Mouse (Mus musculus) cerebellum, postnatal 25 days (tissue): Measurements from ENCODE around the gene Alox12b.

Experiments
- DNase-seq, 2 experiments: peaks; one replicate each; pipeline ENCODE4 v3.0.0; 2021; ENCODE audit warnings: mixed read lengths in 2 of 2

Alox12b gene

GRCm38 (mm10) chr11:69156800-69157199 is at the start of gene Alox12b:
Gene Alox12b (plus strand): TSS chr11:69156989.
- DNase-seq, result no peak

GRCm38 (mm10) chr11:69107676-69108075 is 49.1 kb upstream of the Alox12b start:
- DNase-seq, result peak in 1 of 2 experiments; percentile 22

- no peak for DNase-seq
Measured at GRCm38 (mm10) chr11:69108223-69108622, 48.6 kb upstream of the Alox12b start.

- DNase-seq, result peak; percentile 24 to 28
Measured at GRCm38 (mm10) chr11:69109032-69109900, 47.5 kb upstream of the Alox12b start.

GRCm38 (mm10) chr11:69110319-69111046 is 46.3 kb upstream of the Alox12b start:
- DNase-seq, result peak; percentile 97 to 98

- no peak for DNase-seq
Measured at GRCm38 (mm10) chr11:69111051-69111810, 45.6 kb upstream of the Alox12b start.

GRCm38 (mm10) chr11:69111865-69112264 is 44.9 kb upstream of the Alox12b start:
- no peak for DNase-seq

GRCm38 (mm10) chr11:69114018-69114417 is 42.8 kb upstream of the Alox12b start:
- no peak for DNase-seq

- no peak for DNase-seq
Measured at GRCm38 (mm10) chr11:69114621-69115020, 42.2 kb upstream of the Alox12b start.

- DNase-seq, result peak; percentile 14
Measured at GRCm38 (mm10) chr11:69116843-69117242, 39.9 kb upstream of the Alox12b start.

- peak; percentile 82 to 83 for DNase-seq
Measured at GRCm38 (mm10) chr11:69117737-69118695, 38.8 kb upstream of the Alox12b start.

GRCm38 (mm10) chr11:69118765-69119164 is 38.0 kb upstream of the Alox12b start:
- DNase-seq, result peak; percentile 87 to 92

GRCm38 (mm10) chr11:69119446-69120155 is 37.2 kb upstream of the Alox12b start:
- DNase-seq, result no peak

- peak; percentile 25 to 46 for DNase-seq
Measured at GRCm38 (mm10) chr11:69120221-69121000, 36.4 kb upstream of the Alox12b start, which contains the start of gene Hes7. Gene Hes7 (plus strand): TSS chr11:69120404.

- peak; percentile 51 to 58 for DNase-seq
Measured at GRCm38 (mm10) chr11:69121001-69121740, 35.6 kb upstream of the Alox12b start.

- DNase-seq, result peak in 1 of 2 experiments; percentile 70
Measured at GRCm38 (mm10) chr11:69121741-69122335, 35.0 kb upstream of the Alox12b start.

GRCm38 (mm10) chr11:69122336-69122951 is 34.3 kb upstream of the Alox12b start, which contains the start of gene 9130213A22Rik:
Gene 9130213A22Rik (minus strand): TSS chr11:69122589.
- peak; percentile 87 to 89 for DNase-seq

- DNase-seq, result peak; percentile 91 to 93
Measured at GRCm38 (mm10) chr11:69123056-69123692, 33.6 kb upstream of the Alox12b start.
